Mouse (Mus musculus) forebrain, embryonic 15.5 days (tissue): ENCODE measurements at regions not wholly inside any gene's neighbourhood (a gene's known extent, or its start where the extent isn't known, plus 50 kb on each side); places are given as distances from the start of the nearest gene placed in this dataset.

Source experiments
- ATAC-seq: fragments of 200-750 bp; cut with Nextera tagmentation; replicated peaks from 2 replicates; pipeline ENCODE4 v1.8.0; 2017; ENCODE audit warnings: mild to moderate bottlenecking, moderate TSS enrichment, moderate library complexity
- H3K27ac ChIP-seq: fragments of 300-500 bp; sonication (generic); replicated peaks from 2 replicates; pipeline ENCODE4 v1.5.1; 2015; ENCODE audit warnings: mild to moderate bottlenecking, inconsistent platforms
- H3K27me3 ChIP-seq: fragments of 300-500 bp; sonication (generic); 2 replicates; pipeline ENCODE4 v1.6.1; 2015; ENCODE audit warnings: inconsistent platforms
- H3K36me3 ChIP-seq: fragments of 300-500 bp; sonication (generic); 2 replicates; pipeline ENCODE4 v1.6.1; 2015; ENCODE audit warnings: mild to moderate bottlenecking, inconsistent platforms
- H3K4me1 ChIP-seq: fragments of 300-500 bp; sonication (generic); 2 replicates; pipeline ENCODE4 v1.6.1; 2015; ENCODE audit warnings: inconsistent platforms
- H3K4me2 ChIP-seq: fragments of 300-500 bp; sonication (generic); replicated peaks from 2 replicates; pipeline ENCODE4 v1.6.1; 2015; ENCODE audit warnings: mild to moderate bottlenecking, inconsistent platforms
- H3K4me3 ChIP-seq: fragments of 300-500 bp; sonication (generic); 2 replicates; pipeline ENCODE4 v1.5.1; 2015; ENCODE audit warnings: mild to moderate bottlenecking, inconsistent platforms
- H3K9ac ChIP-seq: fragments of 300-500 bp; sonication (generic); replicated peaks from 2 replicates; pipeline ENCODE4 v1.6.1; 2015; ENCODE audit warnings: mild to moderate bottlenecking, inconsistent platforms
- H3K9me3 ChIP-seq: fragments of 300-500 bp; sonication (generic); 2 replicates; pipeline ENCODE4 v1.6.1; 2016; ENCODE audit warnings: inconsistent platforms
- WGBS: fragments of 180-500 bp; shearing (Covaris S2); methylation state at CpG from one replicate; pipeline ENCODE4 v1.1.7; 2015; ENCODE audit warnings: mixed read lengths; 5-methylcytosine and 5-hydroxymethylcytosine counted together

DNA sequence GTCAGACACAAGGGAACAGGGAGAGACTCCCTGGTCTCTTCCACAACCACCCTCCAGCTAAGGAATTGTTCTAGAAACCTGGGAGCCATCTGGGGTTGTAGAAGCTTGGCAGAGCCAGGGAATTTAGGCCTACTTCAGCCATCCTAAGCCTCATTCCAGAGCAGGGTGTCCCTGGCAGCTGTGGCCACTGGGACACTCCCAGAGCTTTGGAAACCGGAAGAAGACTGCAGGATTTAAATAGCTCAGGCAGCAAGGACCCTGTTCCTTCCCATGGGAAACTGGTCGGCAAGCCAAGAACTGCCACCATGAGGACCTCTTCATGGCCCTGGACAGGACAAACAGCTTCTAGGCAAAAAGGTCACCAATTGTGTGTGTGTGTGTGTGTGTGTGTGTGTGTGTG is 239.9 kb downstream of the Bcor start:
- no peak overlapping the region for H3K4me3 ChIP-seq

GRCm38 (mm10) chrX:11924639-11925302 is 235.4 kb downstream of the Bcor start:
- Histone ChIP-seq H3K4me3 (no peak overlapping the region), H3K27ac (no peak overlapping the region), H3K4me1 (no peaks in the 10 kb centered on the region), H3K9ac (no peak overlapping the region), H3K4me2 (no peak overlapping the region), H3K9me3 (no peaks in the 10 kb centered on the region), H3K36me3 (no peaks in the 10 kb centered on the region), H3K27me3 (no peaks in the 10 kb centered on the region)
- WGBS = 82% methylated on average over 3 of the region's 3 CpGs
- no peak for ATAC-seq

More for the DNA sequence above, 239.9 kb downstream of the Bcor start:
- WGBS = 75% methylated on average over 2 of the region's 2 CpGs
- H3K27ac ChIP-seq = no peak overlapping the region
- no peaks in the 10 kb centered on the region for H3K9me3 ChIP-seq
- H3K4me1 ChIP-seq = no peaks in the 10 kb centered on the region
- no peaks in the 10 kb centered on the region for H3K27me3 ChIP-seq
- no peak overlapping the region for H3K9ac ChIP-seq
- H3K36me3 ChIP-seq = no peaks in the 10 kb centered on the region
- H3K4me2 ChIP-seq = no peak overlapping the region
- ATAC-seq = no peak

GRCm38 (mm10) chrX:11926868-11927535 is 233.2 kb downstream of the Bcor start:
- Histone ChIP-seq H3K4me3 (no peak overlapping the region), H3K4me1 (no peaks in the 10 kb centered on the region), H3K36me3 (no peaks in the 10 kb centered on the region), H3K27me3 (no peaks in the 10 kb centered on the region), H3K27ac (no peak overlapping the region), H3K4me2 (no peak overlapping the region), H3K9ac (no peak overlapping the region), H3K9me3 (no peaks in the 10 kb centered on the region)
- no peak for ATAC-seq
- 43% methylated on average over 10 of the region's 10 CpGs for WGBS

GRCm38 (mm10) chrX:11929448-11929847 is 230.7 kb downstream of the Bcor start:
- Histone ChIP-seq H3K27ac (no peak overlapping the region), H3K4me1 (no peaks in the 10 kb centered on the region), H3K4me3 (no peak overlapping the region), H3K9ac (no peak overlapping the region), H3K27me3 (no peaks in the 10 kb centered on the region), H3K36me3 (no peaks in the 10 kb centered on the region), H3K9me3 (no peaks in the 10 kb centered on the region), H3K4me2 (no peak overlapping the region)
- 54% methylated on average over 6 of the region's 6 CpGs for WGBS
- no peak for ATAC-seq

GRCm38 (mm10) chrX:11931432-11931831 is 228.7 kb downstream of the Bcor start:
- Histone ChIP-seq H3K27me3 (no peaks in the 10 kb centered on the region), H3K9ac (no peak overlapping the region), H3K4me2 (no peak overlapping the region), H3K9me3 (no peaks in the 10 kb centered on the region), H3K4me3 (no peak overlapping the region), H3K27ac (no peak overlapping the region), H3K36me3 (no peaks in the 10 kb centered on the region), H3K4me1 (no peaks in the 10 kb centered on the region)
- 65% methylated on average over 9 of the region's 9 CpGs for WGBS
- no peak for ATAC-seq

GRCm38 (mm10) chrX:11935337-11935736 is 224.8 kb downstream of the Bcor start:
- Histone ChIP-seq H3K9me3 (no peaks in the 10 kb centered on the region), H3K4me1 (no peaks in the 10 kb centered on the region), H3K36me3 (no peaks in the 10 kb centered on the region), H3K9ac (no peak overlapping the region), H3K4me3 (no peak overlapping the region), H3K4me2 (no peak overlapping the region), H3K27ac (no peak overlapping the region), H3K27me3 (no peaks in the 10 kb centered on the region)
- WGBS = 28% methylated on average over 5 of the region's 5 CpGs
- ATAC-seq = no peak

- WGBS = 77% methylated on average over 2 of the region's 2 CpGs
- no peaks in the 10 kb centered on the region for H3K4me1 ChIP-seq
- no peaks in the 10 kb centered on the region for H3K9me3 ChIP-seq
- no peak for ATAC-seq
- no peak overlapping the region for H3K4me2 ChIP-seq
- no peaks in the 10 kb centered on the region for H3K27me3 ChIP-seq
- H3K9ac ChIP-seq = no peak overlapping the region
- H3K27ac ChIP-seq = no peak overlapping the region
- H3K36me3 ChIP-seq = no peaks in the 10 kb centered on the region
- H3K4me3 ChIP-seq = no peak overlapping the region
These were observed 219.9 kb downstream of the Bcor start for GRCm38 (mm10) chrX:11940246-11940645.

GRCm38 (mm10) chrX:11943367-11943766 is 216.8 kb downstream of the Bcor start:
- H3K27me3 ChIP-seq = no peaks in the 10 kb centered on the region
- WGBS = 65% methylated on average over 10 of the region's 10 CpGs
- H3K36me3 ChIP-seq = no peaks in the 10 kb centered on the region
- H3K4me3 ChIP-seq = no peak overlapping the region
- ATAC-seq = no peak
- no peaks in the 10 kb centered on the region for H3K9me3 ChIP-seq
- no peak overlapping the region for H3K4me2 ChIP-seq
- no peak overlapping the region for H3K9ac ChIP-seq
- no peak overlapping the region for H3K27ac ChIP-seq
- no peaks in the 10 kb centered on the region for H3K4me1 ChIP-seq

DNA sequence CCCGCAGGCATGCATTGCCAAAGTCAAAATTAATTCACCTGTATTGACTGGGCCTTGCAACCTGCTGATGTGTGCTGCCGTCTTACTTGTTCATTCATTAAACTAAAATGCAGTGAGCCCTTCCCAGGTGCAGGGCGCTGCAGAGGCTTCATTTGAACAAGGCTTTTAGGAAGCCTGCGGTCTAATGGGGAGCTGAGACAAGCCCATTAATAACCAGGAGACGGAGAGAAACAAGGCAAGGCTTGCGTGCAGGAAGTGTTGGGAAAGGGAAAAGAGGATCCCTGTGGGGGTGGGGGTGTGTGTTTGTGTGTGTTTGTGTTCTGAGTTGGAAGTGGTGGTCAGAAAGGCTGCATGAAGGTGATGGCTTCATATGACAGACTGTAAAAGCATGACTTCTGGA is 215.6 kb downstream of the Bcor start:
- 26% methylated on average over 6 of the region's 6 CpGs for WGBS
- Histone ChIP-seq H3K4me1 (no peaks in the 10 kb centered on the region), H3K9me3 (no peaks in the 10 kb centered on the region), H3K27ac (no peak overlapping the region), H3K27me3 (no peaks in the 10 kb centered on the region), H3K9ac (no peak overlapping the region), H3K36me3 (no peaks in the 10 kb centered on the region), H3K4me2 (no peak overlapping the region), H3K4me3 (no peak overlapping the region)
- no peak for ATAC-seq

- H3K9me3 ChIP-seq = no peaks in the 10 kb centered on the region
- no peak overlapping the region for H3K4me2 ChIP-seq
- no peak overlapping the region for H3K27ac ChIP-seq
- no peaks in the 10 kb centered on the region for H3K27me3 ChIP-seq
- no peaks in the 10 kb centered on the region for H3K36me3 ChIP-seq
- no peak overlapping the region for H3K4me3 ChIP-seq
- 13% methylated on average over 1 of the region's 1 CpGs for WGBS
- no peak for ATAC-seq
- no peak overlapping the region for H3K9ac ChIP-seq
- no peaks in the 10 kb centered on the region for H3K4me1 ChIP-seq
These were observed 214.9 kb downstream of the Bcor start for GRCm38 (mm10) chrX:11945280-11945679.

GRCm38 (mm10) chrX:11952193-11952592 is 208.0 kb downstream of the Bcor start:
- WGBS = 35% methylated on average over 2 of the region's 2 CpGs
- Histone ChIP-seq H3K9me3 (no peaks in the 10 kb centered on the region), H3K9ac (no peak overlapping the region), H3K4me3 (no peak overlapping the region), H3K4me2 (no peak overlapping the region), H3K27me3 (no peaks in the 10 kb centered on the region), H3K27ac (no peak overlapping the region), H3K4me1 (no peaks in the 10 kb centered on the region), H3K36me3 (no peaks in the 10 kb centered on the region)
- no peak for ATAC-seq

DNA sequence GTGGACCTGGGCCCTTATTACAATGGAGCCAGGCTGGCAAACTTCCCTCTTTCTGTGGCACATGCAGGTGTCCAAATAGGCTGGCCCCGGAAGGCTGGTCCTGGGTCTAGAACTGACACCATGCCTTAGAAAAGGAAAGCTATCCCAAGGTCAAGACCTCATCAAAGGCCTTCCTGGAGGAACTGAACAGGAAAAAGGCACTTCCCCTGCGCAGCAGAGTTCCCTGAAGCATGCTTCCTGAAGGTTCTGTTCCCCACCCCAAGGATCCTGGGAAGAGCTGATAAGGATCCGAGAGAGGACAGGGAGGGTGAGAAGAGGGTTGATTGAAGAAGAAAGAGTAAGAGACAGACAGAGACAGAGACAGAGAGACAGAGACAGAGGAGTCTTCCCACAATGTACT is 204.0 kb downstream of the Bcor start:
- H3K27ac ChIP-seq = no peak overlapping the region
- WGBS = 86% methylated on average over 3 of the region's 3 CpGs
- ATAC-seq = no peak
- no peak overlapping the region for H3K4me3 ChIP-seq
- H3K9ac ChIP-seq = no peak overlapping the region
- H3K4me2 ChIP-seq = no peak overlapping the region
- H3K27me3 ChIP-seq = no peaks in the 10 kb centered on the region
- no peaks in the 10 kb centered on the region for H3K9me3 ChIP-seq
- no peaks in the 10 kb centered on the region for H3K36me3 ChIP-seq
- H3K4me1 ChIP-seq = no peaks in the 10 kb centered on the region

- Histone ChIP-seq H3K36me3 (no peaks in the 10 kb centered on the region), H3K27ac (no peak overlapping the region), H3K4me3 (no peak overlapping the region), H3K4me1 (no peaks in the 10 kb centered on the region), H3K4me2 (no peak overlapping the region), H3K9ac (no peak overlapping the region), H3K9me3 (no peaks in the 10 kb centered on the region), H3K27me3 (no peaks in the 10 kb centered on the region)
- 53% methylated on average over 6 of the region's 6 CpGs for WGBS
- no peak for ATAC-seq
These were observed 203.1 kb downstream of the Bcor start for GRCm38 (mm10) chrX:11957011-11957410.
